Comparison of ENCODE assay signal across 10 mouse cellular contexts in the genomic region with DNA sequence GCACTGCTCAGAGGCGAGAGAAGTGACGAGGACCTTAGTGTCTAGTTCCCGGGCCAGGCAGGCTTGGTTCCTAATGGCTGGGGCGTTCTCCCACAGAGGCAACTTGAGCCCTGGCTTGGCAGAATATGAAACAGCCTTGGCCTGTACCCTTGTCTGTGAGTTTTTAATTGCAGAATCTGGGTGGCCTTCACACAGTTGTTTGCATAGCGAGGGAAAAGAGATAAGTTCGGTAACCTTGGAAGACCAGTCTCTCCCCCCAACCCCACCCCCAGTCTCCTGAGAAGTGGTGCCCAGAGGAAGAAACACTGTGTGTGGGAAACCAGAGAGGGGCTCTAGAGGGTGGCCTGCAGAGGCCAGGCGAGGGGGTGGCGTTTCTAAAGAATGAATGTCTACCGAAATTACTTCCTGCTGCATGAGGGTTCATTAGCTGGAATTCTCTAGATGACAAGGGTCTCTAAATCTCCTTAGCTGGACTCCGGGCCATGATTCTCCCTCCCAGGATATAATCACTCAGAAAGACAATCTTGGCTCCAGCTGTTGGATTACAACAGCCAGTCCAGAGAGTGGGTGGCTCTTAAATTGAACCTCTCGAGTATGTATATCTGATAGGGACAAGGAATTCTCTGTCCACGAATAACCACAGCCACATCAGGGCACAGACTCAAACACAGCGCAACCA.
DNase-seq lines count a peak whose midpoint lies in the region; ATAC-seq lines count a peak whose summit lies in the region.
"Had no signal": no experiment of that assay in that cellular context is flagged by ENCODE, and none has a peak within 500 bp of the region (broad histone marks: within the 10 kb centered on the region; RNA-seq: fewer than 3 reads in every experiment).

No protein-coding gene starts in this region.

- H3K4me3 ChIP-seq in kidney, embryonic 16.5 days (ENCODE audit: low read length): no peak overlapping the region
- H3K4me3 ChIP-seq in midbrain, embryonic 15.5 days: no peak overlapping the region
- no peak overlapping the region for H3K4me3 ChIP-seq in forebrain, embryonic 16.5 days (replicated peaks; ENCODE audit: low read length)

- no peaks in the 10 kb centered on the region for H3K27me3 ChIP-seq in kidney, embryonic 16.5 days (ENCODE audit: insufficient read depth, low read length)
- H3K27me3 ChIP-seq in midbrain, embryonic 15.5 days (replicated peaks): no peaks in the 10 kb centered on the region
- H3K27me3 ChIP-seq in forebrain, embryonic 16.5 days (replicated peaks; ENCODE audit: control insufficient read depth, insufficient read depth, low read length): no peaks in the 10 kb centered on the region

- H3K4me2 ChIP-seq in kidney, embryonic 16.5 days (replicated peaks; ENCODE audit: low read depth, low read length): no peak overlapping the region
- no peak overlapping the region for H3K4me2 ChIP-seq in midbrain, embryonic 15.5 days
- no peak overlapping the region for H3K4me2 ChIP-seq in forebrain, embryonic 16.5 days (ENCODE audit: low read length)

- no peak for DNase-seq in kidney, adult 8-10 months
- DNase-seq in adrenal gland, adult 8-10 months: peak; percentile 68
- peak; percentile 57 for DNase-seq in gastrocnemius, postnatal 14 days
- DNase-seq in retina, embryonic 14.5 days (ENCODE audit: low spot score): peak; percentile 57
- no peak for DNase-seq in left cerebral cortex, postnatal 14 days (ENCODE audit: low spot score in 2 of 2)
- DNase-seq: right cerebral cortex, postnatal 14 days had no signal

- intact Hi-C loops in gastrocnemius, postnatal 14 days (cut with DNase I; ENCODE audit: low total_unique reads): no loop called here
- intact Hi-C loops in left cerebral cortex, postnatal 14 days (cut with DNase I): no loop called here

- 23% methylated on average over 13 of the region's 13 CpGs for WGBS in kidney, embryonic 16.5 days
- 77% methylated on average over 13 of the region's 13 CpGs for WGBS in midbrain, embryonic 15.5 days
- WGBS in forebrain, embryonic 16.5 days: 58% methylated on average over 13 of the region's 13 CpGs

- no peaks in the 10 kb centered on the region for H3K36me3 ChIP-seq in kidney, embryonic 16.5 days (ENCODE audit: insufficient read depth, low read length)
- no peaks in the 10 kb centered on the region for H3K36me3 ChIP-seq in midbrain, embryonic 15.5 days (replicated peaks)
- no peaks in the 10 kb centered on the region for H3K36me3 ChIP-seq in forebrain, embryonic 16.5 days (ENCODE audit: control insufficient read depth, insufficient read depth)
- H3K36me3 ChIP-seq: G1E had no signal

- H3K9me3 ChIP-seq in kidney, embryonic 16.5 days (ENCODE audit: low read length): no peaks in the 10 kb centered on the region
- H3K9me3 ChIP-seq in midbrain, embryonic 15.5 days: no peaks in the 10 kb centered on the region
- H3K9me3 ChIP-seq in forebrain, embryonic 16.5 days (ENCODE audit: control insufficient read depth, low read length): no peaks in the 10 kb centered on the region
- H3K9me3 ChIP-seq: G1E had no signal

- H3K9ac ChIP-seq in kidney, embryonic 16.5 days (replicated peaks; ENCODE audit: low read length): no peak overlapping the region; the same call in 1 of the 2 replicates
- no peak overlapping the region for H3K9ac ChIP-seq in midbrain, embryonic 15.5 days
- H3K9ac ChIP-seq in forebrain, embryonic 16.5 days (replicated peaks; ENCODE audit: low read depth, low read length): no peak overlapping the region

- peaks cover 11% of the 10 kb centered on the region for H3K4me1 ChIP-seq in kidney, embryonic 16.5 days (ENCODE audit: insufficient read depth, low read length)
- H3K4me1 ChIP-seq in midbrain, embryonic 15.5 days: no peaks in the 10 kb centered on the region
- H3K4me1 ChIP-seq in forebrain, embryonic 16.5 days (replicated peaks; ENCODE audit: control insufficient read depth, insufficient read depth, low read length): no peaks in the 10 kb centered on the region

- peak overlapping the region; percentile 55 for H3K27ac ChIP-seq in kidney, embryonic 16.5 days (ENCODE audit: low read length)
- no peak overlapping the region for H3K27ac ChIP-seq in midbrain, embryonic 15.5 days
- H3K27ac ChIP-seq in forebrain, embryonic 16.5 days (ENCODE audit: low read length): no peak overlapping the region

- peak; percentile 95 for ATAC-seq in kidney, embryonic 16.5 days (ENCODE audit: low FRiP score, low TSS enrichment)
- no peak for ATAC-seq in midbrain, embryonic 15.5 days (replicated peaks)
- ATAC-seq in forebrain, embryonic 16.5 days: no peak

Comparison
In these comparisons a context has a peak if more than half of its experiments do, and no peak if none do; other contexts are left out.
1. DNase-seq: peak in adrenal gland, adult 8-10 months (single experiment), gastrocnemius, postnatal 14 days (single experiment) and retina, embryonic 14.5 days (single experiment); none in kidney, adult 8-10 months (0 of 2) and left cerebral cortex, postnatal 14 days (0 of 2).